Mouse (Mus musculus): ENCODE measurements around the gene Zcchc7. TPM values are rescaled to one million over a fixed set of nuclear protein-coding genes. Genes with fewer than 3 reads are reported as not detected.
A peak's percentile ranks its signal among the peaks of the same experiment; 100 is the strongest.

The Zcchc7 gene
- 20.7 and 27.1 TPM in 2 replicates for polyA plus RNA-seq (2014; fragmentation: Nextera tagmentation; extraction: Ambion mirVana)

- ATAC-seq (replicated peaks; ENCODE audit: insufficient number of reproducible peaks, low FRiP score, low TSS enrichment): peak; percentile 32; the same call in 1 of the 2 replicates
- peak within 1 kb of the TSS; percentile 81 for H3K4me2 ChIP-seq
- 0 out of 2 replicates have a peak, but pooled peaks cover 3% of the 10 kb centered on the region for H3K4me1 ChIP-seq (ENCODE audit: control insufficient read depth, insufficient read depth, low read length)
- WGBS (ENCODE audit: insufficient replicate concordance): 4% methylated on average over 15 of the region's 15 CpGs
- H3K27ac ChIP-seq (ENCODE audit: low read depth, low read length): peak within 1 kb of the TSS; percentile 92
- H3K9me3 ChIP-seq (replicated peaks; ENCODE audit: control insufficient read depth, low read length): no peaks in the 10 kb centered on the region
- peak within 1 kb of the TSS; percentile 97 for H3K4me3 ChIP-seq (ENCODE audit: low read depth, low read length)
- H3K27me3 ChIP-seq (ENCODE audit: control insufficient read depth, insufficient read depth, low read length): no peaks in the 10 kb centered on the region
- H3K36me3 ChIP-seq (ENCODE audit: control insufficient read depth, insufficient read depth, low read length): no peaks in the 10 kb centered on the region
- peak within 1 kb of the TSS; percentile 96 for H3K9ac ChIP-seq (ENCODE audit: low read depth, low read length)
Measured at GRCm38 (mm10) chr4:44755553-44756133, at the start of gene Zcchc7. Gene Zcchc7, plus strand, starts transcription at chr4:44755877.

- no peak for ATAC-seq (replicated peaks; ENCODE audit: insufficient number of reproducible peaks, low FRiP score, low TSS enrichment)
- Histone ChIP-seq H3K4me1 (ENCODE audit: control insufficient read depth, insufficient read depth, low read length) (peaks cover 9% of the 10 kb centered on the region; the same call in 1 of the 2 replicates), H3K4me3 (ENCODE audit: low read depth, low read length) (no peak overlapping the region), H3K27ac (ENCODE audit: low read depth, low read length) (no peak overlapping the region), H3K4me2 (no peak overlapping the region), H3K9me3 (replicated peaks; ENCODE audit: control insufficient read depth, low read length) (no peaks in the 10 kb centered on the region), H3K9ac (ENCODE audit: low read depth, low read length) (no peak overlapping the region), H3K36me3 (ENCODE audit: control insufficient read depth, insufficient read depth, low read length) (no peaks in the 10 kb centered on the region), H3K27me3 (ENCODE audit: control insufficient read depth, insufficient read depth, low read length) (peaks cover 97% of the 10 kb centered on the region)
- WGBS (ENCODE audit: insufficient replicate concordance): 6% methylated on average over 7 of the region's 7 CpGs
Measured at GRCm38 (mm10) chr4:44705967-44706366, 49.7 kb upstream of the Zcchc7 start.

- Histone ChIP-seq H3K9ac (ENCODE audit: low read depth, low read length) (no peak overlapping the region), H3K4me1 (ENCODE audit: control insufficient read depth, insufficient read depth, low read length) (peaks cover 9% of the 10 kb centered on the region; the same call in 1 of the 2 replicates), H3K27me3 (ENCODE audit: control insufficient read depth, insufficient read depth, low read length) (peaks cover 97% of the 10 kb centered on the region), H3K9me3 (replicated peaks; ENCODE audit: control insufficient read depth, low read length) (no peaks in the 10 kb centered on the region), H3K27ac (ENCODE audit: low read depth, low read length) (no peak overlapping the region), H3K4me2 (no peak overlapping the region), H3K36me3 (ENCODE audit: control insufficient read depth, insufficient read depth, low read length) (no peaks in the 10 kb centered on the region), H3K4me3 (ENCODE audit: low read depth, low read length) (no peak overlapping the region)
- no peak for ATAC-seq (replicated peaks; ENCODE audit: insufficient number of reproducible peaks, low FRiP score, low TSS enrichment)
- WGBS (ENCODE audit: insufficient replicate concordance): 17% methylated on average over 1 of the region's 1 CpGs
Measured at GRCm38 (mm10) chr4:44706865-44707264, 48.8 kb upstream of the Zcchc7 start.

GRCm38 (mm10) chr4:44708311-44708710 is 47.4 kb upstream of the Zcchc7 start:
- Histone ChIP-seq H3K4me2 (no peak overlapping the region), H3K27me3 (ENCODE audit: control insufficient read depth, insufficient read depth, low read length) (peaks cover 97% of the 10 kb centered on the region), H3K27ac (ENCODE audit: low read depth, low read length) (no peak overlapping the region), H3K36me3 (ENCODE audit: control insufficient read depth, insufficient read depth, low read length) (no peaks in the 10 kb centered on the region), H3K4me3 (ENCODE audit: low read depth, low read length) (no peak overlapping the region), H3K9me3 (replicated peaks; ENCODE audit: control insufficient read depth, low read length) (no peaks in the 10 kb centered on the region), H3K4me1 (ENCODE audit: control insufficient read depth, insufficient read depth, low read length) (peaks cover 13% of the 10 kb centered on the region), H3K9ac (ENCODE audit: low read depth, low read length) (no peak overlapping the region)
- no peak for ATAC-seq (replicated peaks; ENCODE audit: insufficient number of reproducible peaks, low FRiP score, low TSS enrichment)
- 41% methylated on average over 8 of the region's 8 CpGs for WGBS (ENCODE audit: insufficient replicate concordance)

GRCm38 (mm10) chr4:44709091-44709695 is 46.5 kb upstream of the Zcchc7 start:
- Histone ChIP-seq H3K4me2 (no peak overlapping the region), H3K9ac (ENCODE audit: low read depth, low read length) (no peak overlapping the region), H3K27ac (ENCODE audit: low read depth, low read length) (no peak overlapping the region), H3K9me3 (replicated peaks; ENCODE audit: control insufficient read depth, low read length) (no peaks in the 10 kb centered on the region), H3K27me3 (ENCODE audit: control insufficient read depth, insufficient read depth, low read length) (peaks cover 97% of the 10 kb centered on the region), H3K4me3 (ENCODE audit: low read depth, low read length) (no peak overlapping the region), H3K4me1 (ENCODE audit: control insufficient read depth, insufficient read depth, low read length) (peaks cover 10% of the 10 kb centered on the region), H3K36me3 (ENCODE audit: control insufficient read depth, insufficient read depth, low read length) (no peaks in the 10 kb centered on the region)
- ATAC-seq (replicated peaks; ENCODE audit: insufficient number of reproducible peaks, low FRiP score, low TSS enrichment): no peak

- Histone ChIP-seq H3K9me3 (replicated peaks; ENCODE audit: control insufficient read depth, low read length) (no peaks in the 10 kb centered on the region), H3K4me1 (ENCODE audit: control insufficient read depth, insufficient read depth, low read length) (peaks cover 10% of the 10 kb centered on the region), H3K4me3 (ENCODE audit: low read depth, low read length) (no peak within 1 kb of the TSS), H3K36me3 (ENCODE audit: control insufficient read depth, insufficient read depth, low read length) (no peaks in the 10 kb centered on the region), H3K9ac (ENCODE audit: low read depth, low read length) (no peak within 1 kb of the TSS), H3K27me3 (ENCODE audit: control insufficient read depth, insufficient read depth, low read length) (peaks cover 94% of the 10 kb centered on the region), H3K4me2 (no peak within 1 kb of the TSS), H3K27ac (ENCODE audit: low read depth, low read length) (no peak within 1 kb of the TSS)
- ATAC-seq (replicated peaks; ENCODE audit: insufficient number of reproducible peaks, low FRiP score, low TSS enrichment): no peak
- WGBS (ENCODE audit: insufficient replicate concordance): 25% methylated on average over 16 of the region's 16 CpGs
Measured at GRCm38 (mm10) chr4:44709740-44710700, 45.7 kb upstream of the Zcchc7 start, which contains the start of gene Pax5. Gene Pax5, minus strand, starts transcription at chr4:44710487.

- H3K4me1 ChIP-seq (ENCODE audit: control insufficient read depth, insufficient read depth, low read length): peaks cover 10% of the 10 kb centered on the region
- H3K9me3 ChIP-seq (replicated peaks; ENCODE audit: control insufficient read depth, low read length): no peaks in the 10 kb centered on the region
- WGBS (ENCODE audit: insufficient replicate concordance): 2% methylated on average over 30 of the region's 30 CpGs
- no peak overlapping the region for H3K4me3 ChIP-seq (ENCODE audit: low read depth, low read length)
- no peak overlapping the region for H3K4me2 ChIP-seq
- H3K27me3 ChIP-seq (ENCODE audit: control insufficient read depth, insufficient read depth, low read length): peaks cover 92% of the 10 kb centered on the region
- ATAC-seq (replicated peaks; ENCODE audit: insufficient number of reproducible peaks, low FRiP score, low TSS enrichment): no peak
- no peak overlapping the region for H3K9ac ChIP-seq (ENCODE audit: low read depth, low read length)
- no peak overlapping the region for H3K27ac ChIP-seq (ENCODE audit: low read depth, low read length)
- H3K36me3 ChIP-seq (ENCODE audit: control insufficient read depth, insufficient read depth, low read length): no peaks in the 10 kb centered on the region
Measured at GRCm38 (mm10) chr4:44710701-44711097, 45.0 kb upstream of the Zcchc7 start.

- Histone ChIP-seq H3K9me3 (replicated peaks; ENCODE audit: control insufficient read depth, low read length) (no peaks in the 10 kb centered on the region), H3K4me3 (ENCODE audit: low read depth, low read length) (peak overlapping the region; percentile 31; the same call in 1 of the 2 replicates), H3K36me3 (ENCODE audit: control insufficient read depth, insufficient read depth, low read length) (no peaks in the 10 kb centered on the region), H3K27me3 (ENCODE audit: control insufficient read depth, insufficient read depth, low read length) (peaks cover 87% of the 10 kb centered on the region), H3K9ac (ENCODE audit: low read depth, low read length) (no peak overlapping the region), H3K4me1 (ENCODE audit: control insufficient read depth, insufficient read depth, low read length) (peaks cover 10% of the 10 kb centered on the region), H3K27ac (ENCODE audit: low read depth, low read length) (no peak overlapping the region), H3K4me2 (no peak overlapping the region; the same call in 1 of the 2 replicates)
- 2% methylated on average over 25 of the region's 25 CpGs for WGBS (ENCODE audit: insufficient replicate concordance)
- ATAC-seq (replicated peaks; ENCODE audit: insufficient number of reproducible peaks, low FRiP score, low TSS enrichment): no peak
Measured at GRCm38 (mm10) chr4:44711136-44711900, 44.4 kb upstream of the Zcchc7 start.

Data from heart, embryonic 11.5 days (tissue).